Mouse (Mus musculus): ENCODE results near the gene March11.

DNA sequence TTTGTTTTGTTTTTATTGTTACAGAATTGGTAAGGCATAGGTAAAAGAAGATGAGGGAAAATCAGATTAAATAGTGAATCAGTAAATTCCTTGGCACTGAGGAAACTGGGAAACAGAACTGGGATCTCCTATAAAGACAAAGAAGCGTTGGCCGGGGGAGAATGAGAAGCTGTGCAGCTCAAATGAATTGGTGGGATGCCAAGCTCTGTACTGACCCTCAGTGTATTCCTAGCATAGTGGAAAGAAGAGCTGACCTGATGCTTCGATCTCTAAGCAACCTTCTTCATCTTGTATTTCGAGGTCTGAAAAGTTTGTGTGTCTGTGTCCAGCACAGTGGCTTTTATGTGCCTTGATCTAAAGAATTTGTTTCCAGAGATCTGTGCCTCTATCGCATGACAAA lies 64.9 kb downstream of the March11 start:
- TF ChIP-seq CTCF (conservative IDR thresholded peaks at IDR 0.05; ENCODE audit: low read length): no peak
- no peak for TF ChIP-seq NANOG (IDR thresholded peaks at IDR 0.05; ENCODE audit: borderline replicate concordance, low read length)
